Mouse (Mus musculus) urinary bladder, adult 2 months (tissue): ENCODE data around the gene Zfp784. TPM values are rescaled to one million over a fixed set of nuclear protein-coding genes. Genes with fewer than 3 reads are reported as not detected.

Source experiments
- DNase-seq: peaks from one replicate; pipeline ENCODE4 v3.0.0; 2022; ENCODE audit warnings: low spot score
- polyA plus RNA-seq: library from polyadenylated mRNA; depleted of rRNA; stranded (reverse); fragments of >200 nt; gene quantifications from 2 replicates; pipeline ENCODE4 v1.2.3, GENCODE M21; 2012; rRNA removed

Gene Zfp784
- polyA plus RNA-seq, 1 experiment, result 9.5 TPM

GRCm38 (mm10) chr7:4988250-4988649 is 50.0 kb downstream of the Zfp784 start:
- no peak for DNase-seq

Other genes with a start within 250 kb of the Zfp784 start
- 13.6 and 14.6 TPM in 2 replicates for gene Tmem238, start 248.8 kb downstream of the Zfp784 start, polyA plus RNA-seq
- 448 and 645 TPM in 2 replicates for gene Rpl28, start 245.6 kb downstream of the Zfp784 start, polyA plus RNA-seq
- 115 and 129 TPM in 2 replicates for gene Ube2s, start 225.9 kb downstream of the Zfp784 start, polyA plus RNA-seq
- 1.1 and 1.3 TPM in 2 replicates for gene Shisa7, start 193.8 kb downstream of the Zfp784 start, polyA plus RNA-seq
- gene Isoc2b, start 168.2 kb downstream of the Zfp784 start, polyA plus RNA-seq, result 16.3 and 19.4 TPM in 2 replicates
- 17.1 and 21.3 TPM in 2 replicates for gene Isoc2a, start 161.3 kb downstream of the Zfp784 start, polyA plus RNA-seq
- gene Gm36210, start 131.9 kb downstream of the Zfp784 start, polyA plus RNA-seq, result 0.15 and 0.22 TPM in 2 replicates
- gene Zfp628, start 123.2 kb downstream of the Zfp784 start, polyA plus RNA-seq, result 7.7 and 10.1 TPM in 2 replicates
- 10.6 and 14.1 TPM in 2 replicates for gene Nat14, start 116.4 kb downstream of the Zfp784 start, polyA plus RNA-seq
- 10.5 and 12.9 TPM in 2 replicates for gene Ssc5d, start 112.7 kb downstream of the Zfp784 start, polyA plus RNA-seq
- 0.29 and 0.46 TPM in 2 replicates for gene Sbk2, start 74.0 kb downstream of the Zfp784 start, polyA plus RNA-seq
- 0.25 and 0.44 TPM in 2 replicates for gene Sbk3, start 67.3 kb downstream of the Zfp784 start, polyA plus RNA-seq
- 35.6 and 38.2 TPM in 2 replicates for gene Zfp579, start 42.3 kb downstream of the Zfp784 start, polyA plus RNA-seq
- gene Zfp524, start 24.0 kb downstream of the Zfp784 start, polyA plus RNA-seq, result 25.1 and 25.4 TPM in 2 replicates
- gene Fiz1, start 23.7 kb downstream of the Zfp784 start, polyA plus RNA-seq, result 19.5 and 22.8 TPM in 2 replicates
- gene Gm44973, start 22.9 kb downstream of the Zfp784 start, polyA plus RNA-seq, result 0.25 TPM in 1 of 2 replicates, not detected in the other
- gene Zfp865, start 18.1 kb downstream of the Zfp784 start, polyA plus RNA-seq, result 18.8 and 27.1 TPM in 2 replicates
- gene Ccdc106, start 17.9 kb downstream of the Zfp784 start, polyA plus RNA-seq, result 13.1 and 13.7 TPM in 2 replicates
- not detected in 2 replicates for gene 4632433K11Rik, start 4.3 kb downstream of the Zfp784 start, polyA plus RNA-seq
- gene Zfp580, start 13.1 kb upstream of the Zfp784 start, polyA plus RNA-seq, result 12.1 and 19.8 TPM in 2 replicates
- 160 and 166 TPM in 2 replicates for gene U2af2, start 23.7 kb upstream of the Zfp784 start, polyA plus RNA-seq
- gene Epn1, start 41.8 kb upstream of the Zfp784 start, polyA plus RNA-seq, result 82.8 and 93.1 TPM in 2 replicates
- not detected in 2 replicates for gene Rfpl4, start 78.5 kb upstream of the Zfp784 start, polyA plus RNA-seq
- 0.43 and 0.59 TPM in 2 replicates for gene Rasl2-9, start 87.5 kb upstream of the Zfp784 start, polyA plus RNA-seq
- gene Vmn1r55, start 111.2 kb upstream of the Zfp784 start, polyA plus RNA-seq, result not detected in 2 replicates
- gene Vmn1r56, start 158.3 kb upstream of the Zfp784 start, polyA plus RNA-seq, result not detected in 2 replicates
- not detected in 2 replicates for gene Vmn1r57, start 180.0 kb upstream of the Zfp784 start, polyA plus RNA-seq